Mouse (Mus musculus) urinary bladder, postnatal 4 days (tissue): Measurements from ENCODE around the gene Terb2.
"Not testable (repeated sequence)": the region's sequence is repeated elsewhere in the genome, so short reads cannot be mapped to it uniquely, and the experiment has no call there.

Experiments
- DNase-seq, 2 experiments: peaks; one replicate each; pipeline ENCODE4 v3.0.0; 2021 to 2022; ENCODE audit warnings: low spot score in 2 of 2

The Terb2 gene

GRCm38 (mm10) chr2:122161542-122161941 is 24.5 kb upstream of the Terb2 start:
- DNase-seq = no peak

DNA sequence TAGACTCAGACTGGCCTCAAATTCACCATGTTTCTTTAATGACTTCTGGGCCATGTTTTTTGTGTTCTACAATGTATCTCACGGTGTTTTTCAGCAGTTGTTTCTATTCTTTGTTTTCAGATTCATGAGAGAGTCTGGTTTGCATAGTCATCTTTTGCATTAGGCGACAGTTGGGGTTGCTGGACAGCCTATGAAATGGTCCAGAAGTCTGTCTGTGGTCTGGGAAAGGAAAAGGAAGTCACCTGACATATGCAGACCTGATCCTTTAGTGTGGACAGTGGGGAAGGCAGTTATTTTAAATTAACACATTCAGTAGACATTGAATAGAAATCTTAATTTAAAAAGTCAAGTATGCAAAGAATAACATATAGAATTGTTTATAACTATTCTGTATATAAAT is 23.5 kb upstream of the Terb2 start:
- no peak for DNase-seq

GRCm38 (mm10) chr2:122163430-122164195 is 22.5 kb upstream of the Terb2 start:
- no peak for DNase-seq

DNA sequence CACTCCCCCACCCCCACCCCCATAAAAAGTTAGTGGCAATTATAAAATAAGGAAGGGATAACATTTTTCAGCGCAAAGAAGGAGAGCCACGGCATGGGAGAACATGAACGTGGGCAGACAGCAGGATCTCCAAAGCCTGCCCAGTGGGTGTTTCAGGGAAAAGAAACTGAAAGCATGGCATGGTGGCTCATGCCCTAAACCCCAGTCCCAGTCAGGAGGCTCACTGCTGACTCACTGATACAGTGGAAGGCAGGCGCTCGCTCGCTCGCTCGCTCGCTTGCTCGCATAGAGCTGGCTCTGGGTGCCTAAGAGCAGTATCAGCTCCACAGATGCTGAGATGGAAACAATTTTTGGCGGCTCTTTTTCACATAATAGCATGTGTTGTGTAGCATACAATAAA is 21.8 kb upstream of the Terb2 start:
- no peak for DNase-seq

DNA sequence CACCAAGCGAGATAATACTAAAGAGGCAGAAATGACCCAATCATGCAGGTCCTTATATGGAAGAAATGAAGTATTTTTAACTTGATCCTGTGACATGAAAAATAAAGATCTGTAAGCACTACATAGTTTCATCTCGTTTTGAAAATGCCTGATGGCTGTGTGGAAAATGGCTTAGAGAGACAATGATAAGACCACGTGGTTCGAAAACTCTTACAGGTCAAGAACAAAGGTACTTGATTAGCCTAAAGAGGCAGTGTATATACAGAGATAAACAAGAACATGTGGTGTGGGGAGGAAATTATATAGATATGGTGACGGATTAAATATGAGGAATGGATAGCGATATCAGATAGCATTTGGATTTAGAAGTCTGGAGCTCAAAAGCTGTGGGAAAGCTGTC is 14.8 kb upstream of the Terb2 start:
- DNase-seq = no peak

GRCm38 (mm10) chr2:122172188-122172587 is 13.9 kb upstream of the Terb2 start:
- no peak for DNase-seq

- DNase-seq = no peak
Measured at GRCm38 (mm10) chr2:122180051-122180822, 5.8 kb upstream of the Terb2 start.

DNA sequence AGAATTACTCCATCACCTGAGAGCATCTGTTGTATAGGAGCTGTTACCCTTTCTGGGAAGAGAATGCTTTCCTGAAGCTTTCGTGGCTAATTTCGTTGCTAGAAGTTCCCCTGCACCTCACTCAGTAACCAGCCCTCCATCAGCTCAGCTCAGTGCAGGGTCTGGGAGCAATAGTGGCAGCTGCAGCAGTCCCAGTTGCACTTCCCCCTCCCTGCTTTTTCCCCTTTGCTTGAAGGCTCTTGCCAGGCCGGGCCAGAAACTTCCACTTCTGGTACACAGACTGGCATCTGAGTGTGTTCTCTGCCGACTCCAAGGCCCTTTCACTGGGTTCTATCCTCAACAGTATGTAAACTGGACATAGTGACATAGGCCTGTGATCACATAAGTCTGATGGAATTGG is 986 bp upstream of the Terb2 start:
- no peak for DNase-seq

DNA sequence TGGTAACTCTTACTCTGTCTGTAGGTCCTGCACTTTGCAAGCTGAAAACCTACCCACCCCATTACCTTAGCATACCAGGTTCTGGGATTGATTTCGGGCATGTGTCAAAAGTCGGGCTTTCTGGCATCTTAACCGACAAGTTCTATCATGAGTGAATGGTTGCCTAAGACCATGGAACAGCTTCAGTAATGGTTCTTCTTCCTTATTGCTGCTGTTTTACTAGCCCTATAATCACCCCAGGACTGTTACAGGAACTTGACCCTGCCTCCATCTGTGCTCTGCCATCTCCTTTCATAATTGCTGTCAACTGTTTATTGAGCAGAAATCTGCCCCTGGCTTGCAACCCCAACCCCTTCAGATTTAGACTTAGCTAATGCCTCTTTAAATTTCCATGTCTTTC is 679 bp downstream of the Terb2 start:
- no peak for DNase-seq

GRCm38 (mm10) chr2:122191849-122192248 is 5.8 kb downstream of the Terb2 start:
- DNase-seq = no peak

- DNase-seq = no peak
Measured at GRCm38 (mm10) chr2:122194509-122194929, 8.4 kb downstream of the Terb2 start.

DNA sequence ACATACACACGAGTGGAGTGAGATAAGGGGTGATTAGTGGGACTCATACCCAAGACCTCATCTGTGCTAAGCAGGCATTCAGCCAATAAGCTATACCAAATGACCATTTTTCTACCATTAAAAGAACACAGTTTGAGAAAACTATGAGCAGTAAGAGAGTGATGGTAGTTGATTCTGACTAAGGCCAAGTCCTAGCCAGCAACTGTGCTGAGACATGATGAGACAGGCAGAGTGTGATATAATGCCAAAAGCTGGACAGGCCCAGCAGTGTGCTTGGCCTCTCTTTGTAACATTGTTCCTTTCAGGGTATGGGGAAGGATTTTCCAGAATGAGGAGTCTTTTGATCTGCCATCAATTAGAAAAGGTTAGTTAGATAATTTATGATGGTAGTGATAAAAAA is 15.4 kb downstream of the Terb2 start:
- DNase-seq = no peak

GRCm38 (mm10) chr2:122206440-122207107 is 20.5 kb downstream of the Terb2 start:
- no peak for DNase-seq

- no peak for DNase-seq
Measured at GRCm38 (mm10) chr2:122210534-122211228, 24.6 kb downstream of the Terb2 start.

GRCm38 (mm10) chr2:122217075-122217474 is 31.0 kb downstream of the Terb2 start:
- not testable (repeated sequence) for DNase-seq

GRCm38 (mm10) chr2:122218234-122218633 is 32.2 kb downstream of the Terb2 start:
- no peak for DNase-seq

GRCm38 (mm10) chr2:122221378-122221777 is 35.3 kb downstream of the Terb2 start:
- DNase-seq = no peak

DNA sequence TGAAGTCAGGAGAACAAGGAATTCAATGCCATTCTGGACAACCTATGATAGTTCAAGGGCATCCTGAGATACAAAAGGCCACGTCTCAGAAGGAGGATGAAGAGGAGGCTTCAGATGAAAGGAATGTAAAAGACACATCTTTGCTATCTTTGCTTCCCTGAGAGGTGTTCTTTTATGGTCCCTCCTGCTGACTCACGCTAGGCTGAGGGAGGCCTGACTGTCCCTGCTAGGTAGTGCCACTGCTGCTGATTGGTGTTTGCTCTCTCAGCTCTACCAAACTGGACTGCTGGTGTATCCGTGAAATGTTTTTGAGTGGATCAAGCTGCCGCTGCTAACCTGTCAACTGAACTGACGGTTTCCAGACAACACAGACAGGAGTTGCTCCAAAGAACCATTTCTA is 35.7 kb downstream of the Terb2 start:
- peak in 1 of 2 experiments; percentile 43 for DNase-seq

GRCm38 (mm10) chr2:122222272-122222671 is 36.2 kb downstream of the Terb2 start:
- peak in 1 of 2 experiments; percentile 16 for DNase-seq

GRCm38 (mm10) chr2:122223654-122224053 is 37.6 kb downstream of the Terb2 start:
- no peak for DNase-seq

GRCm38 (mm10) chr2:122230395-122230794 is 44.3 kb downstream of the Terb2 start:
- no peak for DNase-seq

GRCm38 (mm10) chr2:122231616-122232015 is 45.5 kb downstream of the Terb2 start:
- no peak for DNase-seq
